Mouse (Mus musculus) CD4-positive helper T cell, adult 2 months (primary cell): ENCODE data around the gene Sfi1.
"Not testable (repeated sequence)": the region's sequence is repeated elsewhere in the genome, so short reads cannot be mapped to it uniquely, and the experiment has no call there.

Experiments
- DNase-seq: peaks from one replicate; pipeline ENCODE4 v3.0.0-alpha.2; 2012; ENCODE audit warnings: low read depth, missing footprints, low spot score

The Sfi1 gene

GRCm38 (mm10) chr11:3173425-3174318 lies 19.6 kb downstream of the Sfi1 start:
- peak; percentile 29 for DNase-seq

GRCm38 (mm10) chr11:3172526-3172925 lies 20.7 kb downstream of the Sfi1 start:
- not testable (repeated sequence) for DNase-seq

- DNase-seq = not testable (repeated sequence)
These were observed 21.3 kb downstream of the Sfi1 start for GRCm38 (mm10) chr11:3171931-3172330.

GRCm38 (mm10) chr11:3169042-3169441 lies 24.2 kb downstream of the Sfi1 start:
- DNase-seq = not testable (repeated sequence)

GRCm38 (mm10) chr11:3167571-3168001 lies 25.7 kb downstream of the Sfi1 start:
- DNase-seq = not testable (repeated sequence)

- DNase-seq = not testable (repeated sequence)
These were observed 26.1 kb downstream of the Sfi1 start for GRCm38 (mm10) chr11:3167129-3167528.

GRCm38 (mm10) chr11:3166321-3166720 lies 26.9 kb downstream of the Sfi1 start:
- not testable (repeated sequence) for DNase-seq

GRCm38 (mm10) chr11:3165210-3165782 lies 28.0 kb downstream of the Sfi1 start:
- peak; percentile 45 for DNase-seq

GRCm38 (mm10) chr11:3163661-3164060 lies 29.6 kb downstream of the Sfi1 start:
- DNase-seq = peak; percentile 15

GRCm38 (mm10) chr11:3163122-3163521 lies 30.1 kb downstream of the Sfi1 start:
- peak; percentile 21 for DNase-seq

GRCm38 (mm10) chr11:3162236-3162897 lies 30.9 kb downstream of the Sfi1 start:
- DNase-seq = peak; percentile 25

GRCm38 (mm10) chr11:3161370-3161769 lies 31.9 kb downstream of the Sfi1 start:
- DNase-seq = peak; percentile 15

- DNase-seq = not testable (repeated sequence)
These were observed 34.5 kb downstream of the Sfi1 start for GRCm38 (mm10) chr11:3158800-3159199.

- DNase-seq = peak; percentile 41
These were observed 35.3 kb downstream of the Sfi1 start for GRCm38 (mm10) chr11:3157996-3158395.

GRCm38 (mm10) chr11:3156991-3157390 lies 36.3 kb downstream of the Sfi1 start:
- DNase-seq = not testable (repeated sequence)

GRCm38 (mm10) chr11:3153666-3154397 lies 39.4 kb downstream of the Sfi1 start:
- DNase-seq = peak; percentile 57

GRCm38 (mm10) chr11:3151358-3151757 lies 41.9 kb downstream of the Sfi1 start:
- DNase-seq = not testable (repeated sequence)

- DNase-seq = not testable (repeated sequence)
These were observed 42.6 kb downstream of the Sfi1 start for GRCm38 (mm10) chr11:3150677-3151003.

GRCm38 (mm10) chr11:3150003-3150676 lies 43.1 kb downstream of the Sfi1 start:
- DNase-seq = not testable (repeated sequence)

- not testable (repeated sequence) for DNase-seq
These were observed 43.8 kb downstream of the Sfi1 start for GRCm38 (mm10) chr11:3149471-3149870.

GRCm38 (mm10) chr11:3146806-3147205 lies 46.5 kb downstream of the Sfi1 start:
- not testable (repeated sequence) for DNase-seq
